Mouse (Mus musculus) bone marrow, adult 2 months (tissue): ENCODE data around the gene C2cd5.

Experiments used
- CTCF ChIP-seq: fragments of 200-500 bp; IDR thresholded peaks from 2 replicates; pipeline ENCODE4 v1.5.1; 2011; ENCODE audit warnings: low read length, control low read depth; ENCODE audit not compliant: control insufficient read depth, insufficient read depth
- POLR2A ChIP-seq: fragments of 200-500 bp; IDR thresholded peaks from 2 replicates; pipeline ENCODE4 v1.6.1; 2011; ENCODE audit warnings: low read depth, mild to moderate bottlenecking, control low read depth, low read length, borderline replicate concordance; ENCODE audit not compliant: control insufficient read depth

GRCm38 (mm10) chr6:143070019-143070418, 29.9 kb downstream of the C2cd5 start:
- TF ChIP-seq POLR2A: no peak
- no peak for TF ChIP-seq CTCF
